Mouse (Mus musculus) kidney, adult 10 weeks (tissue): Measurements from ENCODE around the gene Lsm8. TPM values are rescaled to one million over a fixed set of nuclear protein-coding genes. Genes with fewer than 3 reads are reported as not detected.

Experiments
- polyA plus RNA-seq: library from polyadenylated mRNA; stranded (reverse); fragments of 350-450 nt; fragmentation: Illumina TruSeq; extraction: RNeasy Lipid Tissue Mini Kit (QIAGEN cat#74804); gene quantifications from one replicate; pipeline ENCODE4 v1.2.3, GENCODE M21; 2014; ENCODE audit warnings: low read depth, low replicate concordance

Lsm8 gene
- 61.4 TPM for polyA plus RNA-seq

DNA sequence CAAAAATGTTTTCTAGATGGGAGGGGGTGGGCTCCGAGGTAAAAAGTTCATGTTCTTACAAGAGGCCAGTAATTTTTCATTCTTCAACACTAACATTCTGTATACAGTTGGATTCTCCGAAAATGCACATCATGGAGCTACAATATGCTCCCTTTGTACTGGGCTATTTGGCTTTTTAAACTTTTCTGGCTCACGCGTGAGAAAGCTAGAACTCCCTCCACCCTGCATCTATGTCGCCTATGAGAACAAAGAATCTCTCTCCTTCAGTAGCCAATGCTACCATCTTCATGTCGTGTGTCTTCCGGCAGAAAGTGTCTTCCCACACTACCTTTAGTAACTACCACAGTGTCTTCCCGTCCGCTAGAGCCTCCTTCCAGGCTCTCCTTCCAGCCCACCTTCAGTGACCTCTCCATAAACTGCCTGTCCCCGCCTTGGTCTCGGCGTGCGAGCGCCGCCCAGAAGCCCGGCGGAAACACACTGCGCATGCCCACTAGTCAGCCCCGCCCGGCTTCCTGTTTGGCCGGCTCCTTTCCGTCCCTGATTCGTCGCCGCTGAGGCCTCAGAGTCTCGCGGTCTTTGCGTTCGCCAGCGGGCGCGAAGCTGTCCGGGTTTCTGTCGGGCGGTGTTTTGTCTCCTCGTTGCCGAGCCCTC lies at the start of gene Lsm8:
Gene Lsm8, plus strand, starts transcription at position 529 of the 651 bp plus-strand sequence.

DNA sequence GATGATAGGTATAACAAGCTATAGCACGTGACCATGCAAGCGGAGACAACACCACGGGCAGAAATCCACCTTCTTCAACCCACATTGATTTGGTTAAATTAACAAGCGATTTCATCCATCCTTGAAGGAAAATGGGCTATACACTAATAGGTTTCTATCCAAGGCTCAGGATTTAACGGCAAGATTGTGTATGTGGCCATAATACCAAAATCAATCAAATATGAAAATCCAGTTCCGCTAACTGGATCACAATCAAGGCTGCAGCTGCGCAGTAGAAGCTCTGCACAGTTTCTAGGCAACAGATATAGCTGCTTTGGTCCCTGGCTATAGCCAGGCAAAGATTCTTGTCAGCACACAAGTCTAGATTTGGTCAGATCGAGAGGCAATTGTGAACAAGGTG lies 17.6 kb downstream of the Lsm8 start, which contains the start of gene Ankrd7:
Gene Ankrd7, plus strand, starts transcription at position 301 of the 400 bp plus-strand sequence.

Other genes with a start within 250 kb of the Lsm8 start
- not detected for gene Ankrd7, start 17.7 kb downstream of the Lsm8 start, polyA plus RNA-seq